Mouse (Mus musculus) layer of hippocampus, adult 6 months (tissue): ENCODE data around the gene Rhpn2. TPM values are rescaled to one million over a fixed set of nuclear protein-coding genes. Genes with fewer than 3 reads are reported as not detected.

Experiments used
- long read RNA-seq, 2 experiments: library from polyadenylated mRNA; unstranded; transcript quantifications; one replicate each; pipeline ENCODE4 v2.0.0; 2019 to 2020
- polyA plus RNA-seq: library from polyadenylated mRNA; unstranded; fragments of <200 nt; fragmentation: Nextera tagmentation; gene quantifications from 2 replicates; pipeline ENCODE4 v1.2.3, GENCODE M21; 2021

The Rhpn2 gene
- 6.8 and 7.3 TPM in 2 replicates for polyA plus RNA-seq
- long read RNA-seq, experiment 1, partial matches to known transcripts = 3 of 9 reads
- long read RNA-seq, experiment 1, other reads (novel, unspliced or antisense) = 2 of 9 reads
- long read RNA-seq, experiment 2, transcript Rhpn2-201 (15 exons, 3,508 nt) = major isoform, 20 of 27 reads
- long read RNA-seq, experiment 2, partial matches to known transcripts = 1 of 27 reads
- long read RNA-seq, experiment 2, other reads (novel, unspliced or antisense) = 5 of 27 reads

GRCm38 (mm10) chr7:35333692-35334526 is at the start of gene Rhpn2:
TSS of gene Rhpn2 (plus strand) at chr7:35334170.

GRCm38 (mm10) chr7:35317729-35318609 is 16.0 kb upstream of the Rhpn2 start, which contains the start of gene Gpatch1:
TSS of gene Gpatch1 (minus strand) at chr7:35318440.

GRCm38 (mm10) chr7:35396542-35397168 is 62.7 kb downstream of the Rhpn2 start, which contains the start of the genes Faap24 and Cep89:
TSS of gene Faap24 (minus strand) at chr7:35396836.
TSS of gene Cep89 (plus strand) at chr7:35397035.

Other genes with a start within 250 kb of the Rhpn2 start
- 1.2 and 1.3 TPM in 2 replicates for gene Cebpa, start 214.9 kb upstream of the Rhpn2 start, polyA plus RNA-seq
- 64.8 and 70.1 TPM in 2 replicates for gene Slc7a10, start 147.8 kb upstream of the Rhpn2 start, polyA plus RNA-seq
- gene Lrp3, start 118.7 kb upstream of the Rhpn2 start, polyA plus RNA-seq = 8.9 and 10.7 TPM in 2 replicates
- gene Gpatch1, start 15.7 kb upstream of the Rhpn2 start, polyA plus RNA-seq = 14.7 and 15.1 TPM in 2 replicates
- gene Faap24, start 62.7 kb downstream of the Rhpn2 start, polyA plus RNA-seq = 8.5 and 9.7 TPM in 2 replicates
- 6.3 and 6.9 TPM in 2 replicates for gene Cep89, start 62.9 kb downstream of the Rhpn2 start, polyA plus RNA-seq
- not detected in 2 replicates for gene Slc7a9, start 114.6 kb downstream of the Rhpn2 start, polyA plus RNA-seq
- gene Tdrd12, start 203.6 kb downstream of the Rhpn2 start, polyA plus RNA-seq = 0.33 and 0.55 TPM in 2 replicates
- gene Nudt19, start 222.1 kb downstream of the Rhpn2 start, polyA plus RNA-seq = 202 and 203 TPM in 2 replicates